Mouse (Mus musculus) C2C12 (cell line): Measurements from ENCODE around the gene Qars. TPM values are rescaled to one million over a fixed set of nuclear protein-coding genes. Genes with fewer than 3 reads are reported as not detected.
A peak's percentile ranks its signal among the peaks of the same experiment; 100 is the strongest.

Experiments
- H3K27me3 ChIP-seq: one replicate; pipeline ENCODE4 v1.6.1; 2011; ENCODE audit not compliant: control insufficient read depth, insufficient read depth, insufficient read length
- H3K36me3 ChIP-seq: one replicate; pipeline ENCODE4 v1.6.1; 2011; ENCODE audit not compliant: control insufficient read depth, insufficient read depth
- H3K4me3 ChIP-seq: one replicate; pipeline ENCODE4 v1.5.1; 2011; ENCODE audit warnings: mild to moderate bottlenecking, control low read depth; ENCODE audit not compliant: poor library complexity, insufficient read depth, severe bottlenecking
- H3K79me2 ChIP-seq: one replicate; pipeline ENCODE4 v1.6.1; 2011; ENCODE audit not compliant: control insufficient read depth, insufficient read depth
- H3K79me3 ChIP-seq: one replicate; pipeline ENCODE4 v1.6.1; 2011; ENCODE audit warnings: low read depth, control low read depth
- H3ac ChIP-seq: one replicate; pipeline ENCODE3; 2011; ENCODE audit warnings: low read depth; ENCODE audit not compliant: control insufficient read depth, insufficient read length
- CEBPB ChIP-seq: IDR thresholded peaks from one replicate; pipeline ENCODE4 v1.6.1; 2011; ENCODE audit warnings: low read depth, mild to moderate bottlenecking, control low read depth, moderate library complexity
- CTCF ChIP-seq: IDR thresholded peaks from one replicate; pipeline ENCODE4 v1.5.1; 2011; ENCODE audit not compliant: control insufficient read depth, insufficient read depth, insufficient read length
- FOSL1 ChIP-seq: IDR thresholded peaks from one replicate; pipeline ENCODE4 v1.8.0; 2011; ENCODE audit warnings: mild to moderate bottlenecking, low read length; ENCODE audit not compliant: poor library complexity, insufficient read depth, severe bottlenecking
- MAX ChIP-seq: IDR thresholded peaks from one replicate; pipeline ENCODE4 v1.6.1; 2011; ENCODE audit warnings: mild to moderate bottlenecking, control low read depth
- MYOD1 ChIP-seq: IDR thresholded peaks from one replicate; pipeline ENCODE4 v1.6.1; 2011; ENCODE audit warnings: low read depth; ENCODE audit not compliant: control insufficient read depth, insufficient read length
- MYOG ChIP-seq: IDR thresholded peaks from one replicate; pipeline ENCODE4 v1.6.1; 2011; ENCODE audit not compliant: control insufficient read depth, insufficient read length; ENCODE audit errors: extremely low read depth
- USF1 ChIP-seq: IDR thresholded peaks from one replicate; pipeline ENCODE4 v1.6.1; 2011; ENCODE audit warnings: low read depth, mild to moderate bottlenecking, control low read depth, moderate library complexity
- polyA plus RNA-seq: library from polyadenylated mRNA; unstranded; fragments of >200 nt; fragmentation: generic; extraction: Trizol; gene quantifications from one replicate; pipeline ENCODE4 v1.2.1, GENCODE M21; 2012; ENCODE audit warnings: missing spikeins

Qars gene
- polyA plus RNA-seq, 1 experiment = 203 TPM

DNA sequence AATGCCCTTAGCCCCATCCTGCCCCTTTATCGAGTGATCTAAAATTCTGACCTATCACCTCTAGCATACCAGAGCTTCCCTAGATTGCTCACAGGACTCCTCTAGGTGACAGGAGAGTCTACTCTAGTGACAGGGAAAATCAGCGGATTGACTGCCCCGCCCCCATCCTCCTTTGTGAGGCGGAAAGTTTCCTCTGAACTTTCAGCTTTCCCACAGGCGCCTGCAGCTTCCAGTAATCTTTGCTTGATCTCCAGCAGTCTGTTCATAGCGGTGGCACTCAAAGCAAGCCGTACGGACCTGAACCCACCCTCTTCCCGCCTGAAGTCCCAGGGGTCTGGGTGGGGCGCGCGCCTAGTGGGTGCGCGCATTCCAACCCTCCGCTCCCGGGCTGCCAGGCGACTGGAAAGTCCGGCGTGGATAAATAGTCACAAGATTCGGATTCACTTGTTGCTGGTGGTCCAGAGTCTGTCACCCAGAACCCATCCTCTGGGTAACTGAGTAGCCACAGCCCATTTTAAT is 28.8 kb upstream of the Qars start:
- Histone ChIP-seq H3ac (peak overlapping the region; percentile 38), H3K79me3 (peaks cover 12% of the 10 kb centered on the region), H3K4me3 (peak overlapping the region; percentile 25), H3K79me2 (peaks cover 32% of the 10 kb centered on the region), H3K27me3 (no peaks in the 10 kb centered on the region), H3K36me3 (peaks cover 27% of the 10 kb centered on the region)
- no peak for TF ChIP-seq MYOD1
- TF ChIP-seq USF1 = no peak
- no peak for TF ChIP-seq MYOG
- TF ChIP-seq MAX = peak; percentile 32

DNA sequence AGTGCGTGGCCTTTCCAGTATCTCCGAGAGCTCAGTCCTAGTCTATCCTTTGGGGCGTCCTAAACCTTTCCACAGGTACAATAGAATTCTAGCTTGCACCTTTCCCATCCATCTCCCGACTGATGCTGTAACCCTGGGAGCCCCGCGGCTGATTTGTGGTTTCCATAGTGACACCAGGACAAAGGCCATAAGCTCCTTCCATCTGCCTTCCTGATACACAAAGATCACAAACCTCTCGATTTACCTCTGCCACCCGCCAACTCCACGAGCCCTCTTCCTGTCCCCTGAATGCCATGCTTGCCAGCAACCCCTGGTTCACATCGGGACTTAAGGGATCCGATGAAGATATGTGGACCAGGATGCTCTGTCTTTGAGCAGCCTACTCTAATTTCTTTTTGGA is 28.3 kb upstream of the Qars start:
- Histone ChIP-seq H3K4me3 (no peak overlapping the region), H3K36me3 (peaks cover 27% of the 10 kb centered on the region), H3ac (no peak overlapping the region), H3K79me3 (peaks cover 12% of the 10 kb centered on the region), H3K27me3 (no peaks in the 10 kb centered on the region), H3K79me2 (peaks cover 32% of the 10 kb centered on the region)
- TF ChIP-seq MAX (no peak), FOSL1 (no peak), MYOG (no peak), USF1 (no peak), CEBPB (no peak), MYOD1 (no peak), CTCF (no peak)

- TF ChIP-seq MYOG (no peak), USF1 (no peak), MAX (no peak), CEBPB (no peak), FOSL1 (no peak), MYOD1 (no peak), CTCF (no peak)
- Histone ChIP-seq H3K79me3 (peaks cover 12% of the 10 kb centered on the region), H3K4me3 (peak within 1 kb of the TSS; percentile 53), H3K79me2 (peaks cover 32% of the 10 kb centered on the region), H3K27me3 (no peaks in the 10 kb centered on the region), H3K36me3 (peaks cover 28% of the 10 kb centered on the region), H3ac (peak within 1 kb of the TSS; percentile 78)
These were observed 27.7 kb upstream of the Qars start, which contains the start of gene Lamb2 for GRCm38 (mm10) chr9:108479721-108480351. Gene Lamb2, plus strand, starts transcription at chr9:108479736.

DNA sequence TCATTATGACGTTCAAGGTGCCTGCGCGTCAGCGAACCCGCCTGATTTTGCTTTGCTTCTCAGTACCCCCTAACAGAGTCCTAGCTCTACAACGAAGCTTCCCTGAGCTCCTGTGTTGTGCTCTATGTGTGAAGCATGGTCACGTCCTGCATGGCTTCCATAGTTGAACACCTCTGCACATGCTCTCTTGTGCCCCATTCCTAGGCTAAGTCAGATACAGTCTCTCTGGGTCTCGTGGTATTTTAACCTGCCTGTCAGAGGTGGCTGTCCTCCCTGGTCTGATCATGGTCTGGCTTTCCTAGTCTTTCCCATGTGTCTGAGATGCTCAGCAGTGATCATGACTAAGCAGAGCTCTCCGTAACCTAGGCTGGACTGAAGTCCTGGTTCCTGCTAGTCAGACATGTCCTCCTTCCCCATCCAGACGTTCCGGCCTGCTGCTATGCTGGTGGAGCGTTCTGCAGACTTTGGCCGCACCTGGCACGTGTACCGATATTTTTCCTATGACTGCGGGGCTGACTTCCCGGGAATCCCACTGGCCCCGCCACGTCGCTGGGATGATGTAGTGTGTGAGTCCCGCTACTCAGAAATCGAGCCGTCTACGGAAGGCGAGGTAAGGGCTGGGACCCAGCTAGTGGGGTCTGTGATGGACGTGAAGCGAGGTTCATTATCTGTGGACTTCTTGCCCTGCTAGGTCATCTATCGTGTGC is 26.5 kb upstream of the Qars start:
- Histone ChIP-seq H3K4me3 (peak overlapping the region; percentile 53), H3K79me2 (peaks cover 32% of the 10 kb centered on the region), H3K36me3 (peaks cover 40% of the 10 kb centered on the region), H3ac (no peak overlapping the region), H3K79me3 (peaks cover 12% of the 10 kb centered on the region), H3K27me3 (no peaks in the 10 kb centered on the region)
- TF ChIP-seq MYOD1 (no peak), FOSL1 (no peak), CTCF (no peak), CEBPB (no peak), USF1 (no peak), MAX (no peak), MYOG (no peak)

DNA sequence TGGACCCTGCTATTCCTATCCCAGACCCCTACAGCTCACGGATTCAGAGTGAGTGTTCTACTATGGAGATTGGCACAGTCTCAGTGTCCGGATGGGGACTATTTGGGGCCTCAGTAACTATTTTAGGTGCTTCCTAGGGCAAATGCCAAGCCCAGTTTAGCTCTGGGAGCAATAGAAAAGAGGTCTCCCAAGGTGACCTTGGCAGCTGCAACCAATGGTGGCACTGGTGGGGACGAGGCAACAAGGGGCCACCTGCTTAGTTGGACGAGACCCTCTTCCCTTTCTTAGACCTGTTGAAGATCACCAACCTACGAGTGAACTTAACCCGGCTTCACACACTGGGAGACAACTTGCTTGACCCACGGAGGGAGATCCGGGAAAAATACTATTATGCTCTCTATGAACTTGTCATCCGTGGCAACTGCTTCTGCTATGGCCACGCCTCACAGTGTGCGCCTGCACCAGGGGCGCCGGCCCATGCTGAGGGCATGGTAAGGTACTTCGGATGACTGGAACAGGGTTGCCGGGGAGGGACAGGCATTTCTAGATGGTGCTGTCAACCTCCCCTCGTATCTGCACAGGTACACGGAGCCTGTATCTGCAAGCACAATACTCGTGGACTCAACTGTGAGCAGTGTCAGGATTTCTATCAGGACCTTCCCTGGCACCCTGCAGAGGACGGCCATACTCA is 25.8 kb upstream of the Qars start:
- Histone ChIP-seq H3K27me3 (no peaks in the 10 kb centered on the region), H3ac (no peak overlapping the region), H3K36me3 (peaks cover 40% of the 10 kb centered on the region), H3K79me2 (peaks cover 32% of the 10 kb centered on the region), H3K79me3 (peaks cover 12% of the 10 kb centered on the region), H3K4me3 (no peak overlapping the region)
- TF ChIP-seq CTCF = no peak
- no peak for TF ChIP-seq MYOD1
- no peak for TF ChIP-seq USF1
- no peak for TF ChIP-seq FOSL1
- TF ChIP-seq MYOG = no peak
- no peak for TF ChIP-seq CEBPB
